Mouse (Mus musculus) CH12.LX (cell line): ENCODE measurements around the gene Pla2g2e. TPM values are rescaled to one million over a fixed set of nuclear protein-coding genes. Genes with fewer than 3 reads are reported as not detected.

Experiments
- DNase-seq: peaks from one replicate; pipeline ENCODE4 v3.0.0-alpha.2; 2013; ENCODE audit errors: extremely low read depth
- H3K27ac ChIP-seq: 2 replicates; pipeline ENCODE4 v1.5.1; 2012; ENCODE audit warnings: low read depth, mild to moderate bottlenecking, control low read depth, moderate library complexity; ENCODE audit not compliant: insufficient read depth
- H3K27me3 ChIP-seq: replicated peaks from 2 replicates; pipeline ENCODE3; 2012; ENCODE audit warnings: inconsistent platforms
- H3K36me3 ChIP-seq, 2 experiments: replicated peaks in 1 of 2; 2 replicates each; pipeline versions ENCODE3 to v1.6.1; 2012; ENCODE audit warnings: inconsistent platforms in 1 of 2, low read length in 1 of 2, mild to moderate bottlenecking in 1 of 2, mixed read lengths in 1 of 2, moderate library complexity in 1 of 2; ENCODE audit not compliant: control insufficient read depth in 1 of 2, insufficient read depth in 1 of 2
- H3K4me1 ChIP-seq, 2 experiments: 2 replicates each; pipeline ENCODE4 v1.6.1; 2012; ENCODE audit warnings: inconsistent platforms in 1 of 2, moderate library complexity in 1 of 2; ENCODE audit not compliant: insufficient read depth in 2 of 2, control insufficient read depth in 1 of 2
- H3K4me2 ChIP-seq: 2 replicates; pipeline ENCODE4 v1.6.1; 2012; ENCODE audit warnings: low read depth, mild to moderate bottlenecking, control low read depth; ENCODE audit not compliant: poor library complexity, insufficient read depth, severe bottlenecking
- H3K4me3 ChIP-seq, 3 experiments: fragments of 150-350 bp in 1 of 3; sonication (generic) in 1 of 3; replicated peaks in 1 of 3; 2 replicates each; pipeline versions ENCODE3 to v1.5.1; 2011 to 2012; ENCODE audit warnings: low read depth in 2 of 3, low read length in 2 of 3, mild to moderate bottlenecking in 2 of 3, moderate library complexity in 2 of 3, control low read depth in 1 of 3, improper control_type of control experiment in 1 of 3, inconsistent platforms in 1 of 3, mixed read lengths in 1 of 3; ENCODE audit not compliant: poor library complexity in 1 of 3
- H3K79me2 ChIP-seq: replicated peaks from 2 replicates; pipeline ENCODE4 v1.6.1; 2012; ENCODE audit warnings: mild to moderate bottlenecking, moderate library complexity; ENCODE audit not compliant: control insufficient read depth, poor library complexity, insufficient read depth, severe bottlenecking; ENCODE audit errors: extremely low read depth
- H3K9ac ChIP-seq: 2 replicates; pipeline ENCODE4 v1.6.1; 2012; ENCODE audit warnings: low read depth, mild to moderate bottlenecking, control low read depth, moderate library complexity; ENCODE audit not compliant: insufficient read depth
- H3K9me3 ChIP-seq: replicated peaks from 2 replicates; pipeline ENCODE3; 2012; ENCODE audit warnings: low read length, inconsistent platforms, mixed read lengths
- BHLHE40 ChIP-seq: IDR thresholded peaks from 2 replicates; pipeline ENCODE4 v1.6.1; 2011; ENCODE audit warnings: mild to moderate bottlenecking, low read depth, low read length, improper control_type of control experiment
- ELF1 ChIP-seq: IDR thresholded peaks from 2 replicates; pipeline ENCODE4 v1.6.1; 2014; ENCODE audit warnings: low read depth, mild to moderate bottlenecking, inconsistent platforms, low read length, improper control_type of control experiment
- IRF4 ChIP-seq: IDR thresholded peaks from 2 replicates; pipeline ENCODE4 v1.6.1; 2014; ENCODE audit warnings: low read depth, mild to moderate bottlenecking, inconsistent platforms, low read length, improper control_type of control experiment
- JUN ChIP-seq: IDR thresholded peaks from 2 replicates; pipeline ENCODE4 v1.6.1; 2011; ENCODE audit warnings: low read depth, mild to moderate bottlenecking, low read length, improper control_type of control experiment, moderate library complexity; ENCODE audit not compliant: insufficient read depth
- MAX ChIP-seq: IDR thresholded peaks from 2 replicates; pipeline ENCODE4 v1.6.1; 2011; ENCODE audit warnings: low read length, improper control_type of control experiment
- MXI1 ChIP-seq: IDR thresholded peaks from 2 replicates; pipeline ENCODE4 v1.6.1; 2011; ENCODE audit warnings: mild to moderate bottlenecking, low read depth, low read length, improper control_type of control experiment
- MYC ChIP-seq: IDR thresholded peaks from 2 replicates; pipeline ENCODE4 v1.6.1; 2011; ENCODE audit warnings: low read depth, mild to moderate bottlenecking, improper control_type of control experiment, low read length
- NELFE ChIP-seq: IDR thresholded peaks from 2 replicates; pipeline ENCODE4 v1.6.1; 2011; ENCODE audit warnings: low read depth, low read length, improper control_type of control experiment
- NRF1 ChIP-seq: IDR thresholded peaks from 2 replicates; pipeline ENCODE4 v1.6.1; 2014; ENCODE audit warnings: low read depth, mild to moderate bottlenecking, inconsistent platforms, low read length, improper control_type of control experiment, moderate library complexity
- RCOR1 ChIP-seq: conservative IDR thresholded peaks from 2 replicates; pipeline ENCODE4 v1.6.1; 2012; ENCODE audit warnings: low read depth, mild to moderate bottlenecking, inconsistent platforms, low read length, improper control_type of control experiment
- SMC3 ChIP-seq: IDR thresholded peaks from 2 replicates; pipeline ENCODE4 v1.6.1; 2011; ENCODE audit warnings: low read depth, low read length, improper control_type of control experiment
- TBP ChIP-seq: conservative IDR thresholded peaks from 2 replicates; pipeline ENCODE4 v1.6.1; 2011; ENCODE audit warnings: low read depth, low read length, improper control_type of control experiment
- UBTF ChIP-seq: IDR thresholded peaks from 2 replicates; pipeline ENCODE4 v1.6.1; 2012; ENCODE audit warnings: low read depth, mild to moderate bottlenecking, inconsistent platforms, low read length, improper control_type of control experiment, moderate library complexity
- USF2 ChIP-seq: conservative IDR thresholded peaks from 2 replicates; pipeline ENCODE4 v1.6.1; 2011; ENCODE audit warnings: low read depth, low read length, improper control_type of control experiment
- ZNF384 ChIP-seq: IDR thresholded peaks from 2 replicates; pipeline ENCODE4 v1.6.1; 2012; ENCODE audit warnings: low read depth, low read length, improper control_type of control experiment, inconsistent platforms
- dilution Hi-C: fragments of 300-500 bp; cut with MboI; formaldehyde crosslinking; loops from 2 replicates; pipeline ENCODE4 v1.14.3; 2020; ENCODE audit warnings: low sequenced_read_pairs; ENCODE audit not compliant: extremely low pct_unique_long_range_greater_than_20kb, extremely low pct_ligation_motif_present
- in situ Hi-C: fragments of 300-500 bp; cut with MboI; formaldehyde crosslinking; loops from 3 replicates; pipeline ENCODE4 v1.14.3; 2019; ENCODE audit warnings: low sequenced_read_pairs, low pct_ligation_motif_present, low pct_unique_long_range_greater_than_20kb, mixed read lengths
- polyA plus RNA-seq: library from polyadenylated mRNA; unstranded; fragments of >175 nt; gene quantifications from 2 replicates; pipeline ENCODE4 v1.2.1, GENCODE M21; 2012; ENCODE audit warnings: low read depth; ENCODE audit not compliant: insufficient read length
- total RNA-seq, 2 experiments: library from RNA; depleted of rRNA; stranded (reverse); fragments of 300-350 nt in 1 of 2; fragments of >200 nt in 1 of 2; gene quantifications; 2 replicates each; pipeline ENCODE4 v1.2.3; 2012 to 2014

The Pla2g2e gene
- total and polyA plus RNA-seq, 3 experiments, result 0.30 TPM; not detected in 2

- Histone ChIP-seq H3K9me3 (no peaks in the 10 kb centered on the region), H3K4me3 (no peak overlapping the region), H3K27ac (no peak overlapping the region), H3K4me1 (no peaks in the 10 kb centered on the region), H3K36me3 (peaks cover 37 to 84% of the 10 kb centered on the region in 2 experiments), H3K27me3 (no peaks in the 10 kb centered on the region), H3K4me2 (no peak overlapping the region), H3K79me2 (no peaks in the 10 kb centered on the region), H3K9ac (no peak overlapping the region)
- in situ Hi-C loops, result no loop called here
- dilution Hi-C loops, result no loop called here
- TF ChIP-seq NELFE (no peak), NRF1 (no peak), BHLHE40 (no peak), RCOR1 (no peak), MXI1 (no peak), SMC3 (no peak), MYC (no peak), ELF1 (no peak), ZNF384 (no peak), IRF4 (no peak), UBTF (no peak), MAX (no peak), USF2 (no peak), TBP (no peak)
- DNase-seq, result no peak
These were observed 21.6 kb downstream of the Pla2g2e start for GRCm38 (mm10) chr4:138899361-138899760.

GRCm38 (mm10) chr4:138905624-138906337 lies 28.0 kb downstream of the Pla2g2e start:
- H3K27me3 ChIP-seq, result no peaks in the 10 kb centered on the region
- H3K27ac ChIP-seq, result no peak overlapping the region
- no peaks in the 10 kb centered on the region for H3K79me2 ChIP-seq
- no peak overlapping the region for H3K9ac ChIP-seq
- no peaks in the 10 kb centered on the region for H3K9me3 ChIP-seq
- no peaks in the 10 kb centered on the region for H3K4me1 ChIP-seq
- H3K4me2 ChIP-seq, result no peak overlapping the region
- no peak for DNase-seq
- in situ Hi-C loops, result no loop called here
- no peak for TF ChIP-seq JUN
- dilution Hi-C loops, result no loop called here
- H3K36me3 ChIP-seq, result peaks cover 37 to 82% of the 10 kb centered on the region in 2 experiments
- H3K4me3 ChIP-seq, result no peak overlapping the region
